Mouse (Mus musculus): ENCODE results near the gene Ust.

Gene Ust

DNA sequence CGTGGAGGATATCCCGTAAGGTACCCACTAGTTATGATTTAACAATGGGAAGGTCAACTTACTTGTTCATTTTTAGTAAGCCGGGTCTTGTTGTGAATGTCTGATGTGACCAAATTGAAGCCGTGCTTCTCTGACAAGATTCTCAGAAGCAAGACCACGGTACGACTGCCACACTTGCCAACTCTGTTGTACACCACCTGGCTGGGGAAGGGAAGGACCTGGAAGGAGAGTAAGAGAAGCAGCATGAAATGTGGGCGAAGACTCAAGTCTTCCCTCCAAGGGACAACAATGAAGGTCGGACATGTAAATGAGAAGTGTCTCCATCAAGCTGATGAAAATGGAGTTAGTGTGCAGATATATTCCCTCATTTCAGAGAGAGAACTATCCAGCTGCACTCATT is 188.6 kb downstream of the Ust start:
- no peak for DNase-seq (ENCODE audit: low spot score in 2 of 2)

GRCm38 (mm10) chr10:8323304-8323765 is 195.3 kb downstream of the Ust start:
- peak; percentile 16 to 55 for DNase-seq (ENCODE audit: low spot score in 2 of 2)

- DNase-seq (ENCODE audit: low spot score in 2 of 2): no peak
Observed at GRCm38 (mm10) chr10:8320771-8321170, 197.9 kb downstream of the Ust start.

GRCm38 (mm10) chr10:8309435-8309834 is 209.2 kb downstream of the Ust start:
- no peak for DNase-seq (ENCODE audit: low spot score in 2 of 2)

GRCm38 (mm10) chr10:8304211-8304610 is 214.4 kb downstream of the Ust start:
- DNase-seq (ENCODE audit: low spot score in 2 of 2): no peak

- no peak for DNase-seq (ENCODE audit: low spot score in 2 of 2)
Observed at GRCm38 (mm10) chr10:8299166-8299565, 219.5 kb downstream of the Ust start.

DNA sequence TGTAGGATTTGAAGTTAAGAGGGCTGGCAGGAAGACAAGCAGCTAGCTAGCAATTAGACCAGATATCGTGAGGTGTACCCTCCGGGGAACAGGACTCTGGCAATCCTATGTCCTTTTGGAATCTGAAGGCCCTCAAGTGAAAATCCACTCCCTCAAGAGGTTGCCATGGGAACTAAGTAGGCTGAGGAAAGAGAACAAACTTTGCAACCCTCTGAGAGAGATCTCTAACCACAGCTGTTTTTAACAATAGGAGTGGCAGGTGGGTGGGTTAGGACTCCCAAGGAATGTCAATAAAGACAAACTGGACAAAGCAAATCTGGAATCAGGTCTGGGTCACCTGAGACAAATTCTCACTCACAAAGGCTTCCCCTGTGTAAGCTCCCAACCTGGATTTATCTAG is 221.4 kb downstream of the Ust start:
- no peak for DNase-seq (ENCODE audit: low spot score in 2 of 2)

DNA sequence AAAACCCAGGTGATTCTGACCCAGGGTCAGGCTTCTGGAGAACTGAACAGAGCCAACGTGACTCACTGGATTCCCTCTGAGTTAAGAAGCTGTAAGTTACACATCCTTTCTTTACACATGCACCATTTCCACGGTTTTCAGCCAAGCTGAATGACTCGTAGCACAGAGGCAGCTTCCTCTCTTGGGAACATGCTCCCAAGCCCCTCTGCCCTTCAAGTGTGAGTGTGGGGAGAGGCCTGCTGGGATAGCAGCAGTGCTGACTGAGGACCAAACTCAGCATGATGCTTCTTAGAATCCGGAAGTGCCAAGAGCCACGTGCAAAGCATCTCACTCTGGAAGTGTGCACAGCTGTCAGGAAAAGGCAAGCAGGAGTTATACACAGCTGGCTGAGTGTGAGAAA is 228.0 kb downstream of the Ust start:
- no peak for DNase-seq (ENCODE audit: low spot score in 2 of 2)

DNA sequence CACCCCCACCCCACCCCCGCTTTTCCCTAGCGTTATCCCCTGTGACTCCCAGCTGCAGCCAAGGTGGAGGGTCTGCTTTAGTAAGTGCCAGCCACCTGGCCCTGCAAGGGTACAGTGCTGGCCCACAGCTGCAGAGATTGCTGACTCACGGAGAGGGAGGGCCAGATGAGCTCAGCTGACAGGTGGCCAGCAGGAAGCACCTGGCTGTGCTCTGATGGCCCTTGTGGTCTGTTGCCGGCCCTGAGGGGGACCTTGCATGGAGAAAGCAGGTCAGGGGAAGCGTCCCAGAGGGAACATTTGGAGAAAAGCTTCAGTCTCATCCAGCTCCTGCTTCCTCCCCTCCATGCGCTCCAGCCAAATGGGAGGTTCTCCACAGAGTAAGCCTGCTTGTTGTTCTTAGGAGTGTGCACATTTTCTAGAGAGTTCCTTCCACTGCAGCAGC is 231.3 kb downstream of the Ust start:
- no peak for DNase-seq (ENCODE audit: low spot score in 2 of 2)

- no peak for DNase-seq (ENCODE audit: low spot score in 2 of 2)
Observed at GRCm38 (mm10) chr10:8283991-8284390, 234.6 kb downstream of the Ust start.

DNA sequence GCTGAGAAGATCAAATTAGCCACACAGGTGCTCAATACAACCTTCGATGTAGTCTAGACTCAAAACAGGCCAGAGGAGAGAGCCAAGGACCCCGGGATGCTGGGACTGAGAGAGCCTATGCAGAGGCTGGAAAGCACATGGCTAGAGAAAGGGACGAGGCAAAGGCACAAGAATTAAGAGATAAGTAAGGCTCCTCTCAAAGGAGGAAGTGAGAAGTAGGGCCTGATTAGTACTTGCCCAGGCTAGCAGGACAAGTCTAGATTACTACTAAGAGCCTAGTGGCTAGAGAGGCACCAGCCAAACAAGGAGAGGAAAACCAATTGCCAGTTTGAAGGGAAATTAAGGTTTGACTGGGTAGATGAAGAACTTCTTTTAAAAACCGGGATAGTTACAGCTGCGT is 241.5 kb downstream of the Ust start:
- DNase-seq (ENCODE audit: low spot score in 2 of 2): no peak

DNA sequence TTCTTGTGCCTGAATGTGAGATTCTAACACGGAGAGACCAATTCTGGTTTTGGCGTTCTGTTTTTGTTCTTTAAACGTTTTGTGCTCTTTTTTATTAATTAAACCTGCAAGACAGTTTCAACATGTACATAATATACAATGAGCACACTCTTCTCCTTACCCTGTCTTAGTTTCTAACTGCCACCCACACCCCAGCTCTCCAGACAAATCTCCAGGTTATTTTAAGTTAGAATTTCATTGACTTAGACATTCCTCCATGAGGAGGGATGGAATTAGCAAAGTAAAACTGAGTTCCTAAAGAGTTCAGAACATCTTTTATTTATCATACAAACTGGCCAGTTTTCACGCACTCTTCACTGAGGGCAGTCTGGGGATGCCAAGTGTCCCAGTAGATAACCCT is 248.9 kb downstream of the Ust start:
- no peak for DNase-seq (ENCODE audit: low spot score in 2 of 2)

GRCm38 (mm10) chr10:8259716-8260115 is 258.9 kb downstream of the Ust start:
- no peak for DNase-seq (ENCODE audit: low spot score in 2 of 2)

GRCm38 (mm10) chr10:8250005-8250404 is 268.6 kb downstream of the Ust start:
- DNase-seq (ENCODE audit: low spot score in 2 of 2): no peak

DNA sequence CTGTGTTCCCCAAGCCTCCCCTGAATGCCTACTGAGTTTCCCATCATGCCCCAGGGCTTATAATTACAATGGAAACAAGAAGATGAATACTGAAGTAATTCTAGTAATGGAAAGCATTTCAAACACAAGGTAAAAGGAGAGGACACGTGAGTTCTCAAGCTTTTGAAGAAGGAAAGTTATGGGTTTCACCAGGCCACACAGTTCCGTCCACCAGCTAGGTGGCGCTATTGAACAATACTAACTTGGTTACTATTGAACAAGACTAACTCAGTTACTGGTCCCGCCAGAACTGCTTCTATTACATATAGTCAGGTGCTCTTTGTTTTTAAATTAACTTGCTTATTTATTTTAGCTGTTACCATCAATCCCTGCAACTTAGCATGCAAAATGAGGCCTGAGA is 276.3 kb downstream of the Ust start:
- DNase-seq (ENCODE audit: low spot score in 2 of 2): peak in 1 of 2 experiments; percentile 47

DNA sequence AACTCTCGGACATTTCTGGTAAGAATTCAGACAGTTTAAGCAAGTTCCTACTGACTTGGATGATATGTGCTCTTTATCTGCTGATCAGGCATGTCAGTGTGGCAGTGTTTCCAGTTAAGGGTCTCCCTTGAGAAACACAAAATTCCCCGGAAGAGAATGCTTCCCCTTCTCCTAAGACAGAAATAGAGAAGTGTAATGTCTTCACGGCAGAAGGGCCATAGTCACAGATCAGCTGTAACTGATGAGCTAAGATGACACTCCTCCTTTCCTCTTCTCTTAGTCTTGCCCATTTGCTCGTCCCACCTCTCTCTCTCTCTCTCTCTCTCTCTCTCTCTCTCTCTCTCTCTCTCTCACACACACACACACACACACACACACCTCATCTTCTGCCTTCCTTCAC is 277.9 kb downstream of the Ust start:
- no peak for DNase-seq (ENCODE audit: low spot score in 2 of 2)

GRCm38 (mm10) chr10:8240242-8240641 is 278.4 kb downstream of the Ust start:
- peak; percentile 24 to 73 for DNase-seq (ENCODE audit: low spot score in 2 of 2)

DNA sequence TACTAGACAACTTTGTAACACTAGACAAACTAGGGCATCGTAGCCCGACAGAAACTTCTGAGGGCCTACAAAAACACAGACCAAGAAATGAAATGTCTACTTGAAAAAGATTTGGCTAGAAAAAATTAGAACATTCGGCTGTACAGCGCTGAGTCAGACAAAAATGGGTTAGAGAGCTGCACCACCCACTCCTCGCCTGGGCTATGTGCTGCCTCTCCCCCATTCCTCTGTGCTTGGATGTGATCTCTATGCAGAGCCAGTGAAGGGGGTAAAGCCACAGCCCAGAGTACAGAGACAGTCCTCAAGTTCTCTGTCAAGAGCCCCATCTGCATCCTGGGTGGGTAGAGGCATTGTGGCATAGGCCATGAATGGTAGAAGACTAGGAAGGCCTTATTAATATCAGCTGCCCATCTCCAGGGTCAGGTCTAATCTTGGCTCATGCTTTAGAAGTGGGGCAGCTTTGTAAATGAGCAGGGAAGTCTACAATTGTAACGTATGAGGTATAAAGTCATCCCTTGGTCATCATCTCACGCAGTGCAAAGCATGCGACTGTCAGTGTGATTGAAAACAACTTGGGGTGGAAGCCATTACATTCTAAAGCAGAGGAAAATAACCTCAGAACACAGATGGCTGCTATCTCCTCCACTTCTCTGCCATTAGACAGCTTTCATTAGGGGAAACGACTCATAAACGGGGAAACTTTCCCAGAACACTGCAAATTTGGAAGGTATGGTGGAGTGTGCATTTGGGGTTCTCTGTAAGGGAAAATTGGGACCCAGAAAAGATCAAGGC is 281.6 kb downstream of the Ust start:
- no peak for DNase-seq (ENCODE audit: low spot score in 2 of 2)

GRCm38 (mm10) chr10:8233148-8233901 is 285.3 kb downstream of the Ust start:
- no peak for DNase-seq (ENCODE audit: low spot score in 2 of 2)

- DNase-seq (ENCODE audit: low spot score in 2 of 2): no peak
Observed at GRCm38 (mm10) chr10:8232535-8232934, 286.1 kb downstream of the Ust start.

DNA sequence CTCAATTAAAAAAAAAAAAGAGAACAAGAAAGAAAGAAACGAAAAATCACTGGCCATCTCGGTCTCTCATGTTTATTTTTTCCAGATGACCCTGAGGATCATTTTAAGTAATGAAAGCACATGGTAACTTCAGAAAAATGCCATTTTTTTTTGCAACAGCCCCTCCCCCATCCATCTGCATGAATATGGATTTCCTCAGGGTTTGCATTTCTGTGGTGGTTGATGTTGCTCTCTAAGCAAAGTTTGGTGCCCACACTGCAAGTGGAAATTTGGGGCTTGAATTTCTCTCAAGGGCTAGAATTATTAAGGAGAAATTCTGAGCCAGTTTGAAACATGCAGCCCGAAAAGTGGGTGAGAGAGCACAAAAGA is 290.3 kb downstream of the Ust start:
- no peak for DNase-seq (ENCODE audit: low spot score in 2 of 2)

GRCm38 (mm10) chr10:8227705-8228374 is 290.8 kb downstream of the Ust start:
- DNase-seq (ENCODE audit: low spot score in 2 of 2): no peak

DNA sequence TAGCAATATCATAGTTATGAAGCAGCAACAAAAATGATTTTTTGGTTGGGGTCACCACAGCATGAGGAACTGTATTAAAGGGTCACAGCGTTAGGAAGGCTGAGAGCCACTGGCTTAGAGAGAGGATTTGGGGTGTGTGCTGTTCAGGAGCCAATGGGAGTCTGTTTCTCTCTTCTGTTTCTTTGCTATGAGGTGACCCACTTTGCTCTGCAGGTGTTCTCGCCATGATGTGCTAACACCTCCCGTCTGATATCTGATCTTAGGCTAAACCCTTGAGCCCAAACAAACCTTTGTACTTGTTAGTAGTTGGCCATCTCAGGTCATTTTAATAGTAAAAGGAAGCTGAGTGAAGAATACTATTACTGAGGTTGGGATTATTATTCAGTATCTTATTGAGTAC is 292.0 kb downstream of the Ust start:
- DNase-seq (ENCODE audit: low spot score in 2 of 2): no peak

Measured in spleen, postnatal 14 days (tissue).